Mouse (Mus musculus) adipocyte (in vitro differentiated cells): ENCODE measurements around the gene Majin.
A peak's percentile ranks its signal among the peaks of the same experiment; 100 is the strongest.

Experiments
- DNase-seq: peaks from one replicate; pipeline ENCODE4 v3.0.0-alpha.2; 2016; ENCODE audit warnings: low spot score

Gene Majin

DNA sequence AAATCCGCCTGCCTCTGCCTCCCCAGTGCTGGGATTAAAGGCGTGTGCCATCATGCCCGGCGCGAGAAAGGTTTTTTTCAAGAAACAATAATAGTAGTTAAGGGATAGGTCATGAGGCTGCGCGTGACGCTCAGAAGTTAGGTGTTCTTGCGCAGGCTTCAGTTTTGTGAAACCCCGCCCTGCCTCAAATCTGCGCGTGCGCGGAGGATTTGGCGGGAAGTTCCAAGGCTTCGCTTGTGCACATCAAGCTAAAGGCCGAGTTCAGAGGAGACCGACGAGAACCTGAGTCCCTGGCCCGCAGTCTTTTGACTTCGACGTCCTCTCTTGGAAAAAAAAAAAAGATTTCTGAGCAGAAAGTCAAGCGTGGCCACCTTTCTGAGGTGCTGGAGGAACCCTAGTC, at the start of gene Majin:
Gene Majin (plus strand): TSS at position 258 of the 400 bp plus-strand sequence.
- no peak for DNase-seq

GRCm38 (mm10) chr19:6136397-6136796, 47.8 kb upstream of the Majin start:
- no peak for DNase-seq

- no peak for DNase-seq
These were observed 44.5 kb upstream of the Majin start for GRCm38 (mm10) chr19:6139701-6140100.

- DNase-seq, result no peak
These were observed 43.9 kb upstream of the Majin start for GRCm38 (mm10) chr19:6140374-6140677.

DNA sequence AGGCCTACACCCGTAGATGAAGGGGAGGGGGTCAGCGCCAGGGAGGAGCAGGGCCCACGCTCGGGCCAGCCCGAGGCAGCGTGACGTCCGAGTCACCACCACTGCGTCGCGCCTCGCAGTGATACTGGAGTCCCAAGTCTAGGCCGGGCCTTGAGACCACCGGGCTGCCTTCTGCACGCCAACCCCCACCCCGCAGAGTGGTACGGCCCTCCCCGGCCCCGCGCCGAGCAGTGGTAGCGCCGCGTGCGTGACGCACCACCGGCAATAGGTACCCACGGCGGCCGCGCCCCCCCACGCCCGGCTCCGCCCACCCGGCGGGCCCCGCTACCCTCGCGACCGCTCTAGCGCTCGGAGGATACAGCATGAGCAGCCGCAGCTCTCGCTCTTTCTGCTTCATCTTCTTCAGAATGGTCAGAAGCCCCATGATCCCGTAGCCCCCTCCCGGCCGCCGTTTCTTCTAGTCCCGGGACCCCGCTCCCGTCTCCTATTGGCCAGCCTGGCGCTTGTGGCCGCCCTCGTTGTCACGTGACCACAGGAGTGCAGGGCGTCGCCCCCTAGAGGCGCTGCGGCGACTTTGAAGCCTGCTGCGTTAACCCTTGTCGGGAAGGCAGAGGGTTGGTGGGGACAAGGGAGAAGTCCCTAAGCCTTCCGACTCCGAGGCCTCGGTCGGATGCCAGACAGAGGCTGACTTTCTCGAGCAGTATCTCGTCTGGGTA, 43.4 kb upstream of the Majin start, which contains the start of gene Batf2:
Gene Batf2 (plus strand): TSS at position 306 of the 716 bp plus-strand sequence.
- DNase-seq, result peak; percentile 96

DNA sequence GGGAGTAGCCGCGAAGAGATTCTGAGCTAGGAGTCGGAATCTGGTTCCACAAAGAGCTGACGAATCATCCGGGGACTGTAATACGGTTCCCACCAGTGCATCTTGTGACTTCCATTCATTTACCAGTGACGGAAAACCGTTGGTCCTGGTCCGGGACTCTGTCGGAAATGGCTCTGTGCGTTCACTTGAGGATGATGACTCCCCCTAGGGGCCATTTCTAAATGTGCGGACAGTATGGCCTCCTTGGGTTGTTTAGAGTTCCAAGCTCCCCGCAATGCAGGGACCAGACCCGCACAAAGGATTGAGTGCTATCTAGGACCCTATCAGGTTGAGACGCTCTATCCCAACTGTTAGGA, 42.8 kb upstream of the Majin start, which contains the start of gene Arl2:
Gene Arl2 (minus strand): TSS at position 155 of the 356 bp plus-strand sequence.
- DNase-seq, result peak; percentile 93

GRCm38 (mm10) chr19:6144842-6145241, 39.3 kb upstream of the Majin start:
- no peak for DNase-seq

DNA sequence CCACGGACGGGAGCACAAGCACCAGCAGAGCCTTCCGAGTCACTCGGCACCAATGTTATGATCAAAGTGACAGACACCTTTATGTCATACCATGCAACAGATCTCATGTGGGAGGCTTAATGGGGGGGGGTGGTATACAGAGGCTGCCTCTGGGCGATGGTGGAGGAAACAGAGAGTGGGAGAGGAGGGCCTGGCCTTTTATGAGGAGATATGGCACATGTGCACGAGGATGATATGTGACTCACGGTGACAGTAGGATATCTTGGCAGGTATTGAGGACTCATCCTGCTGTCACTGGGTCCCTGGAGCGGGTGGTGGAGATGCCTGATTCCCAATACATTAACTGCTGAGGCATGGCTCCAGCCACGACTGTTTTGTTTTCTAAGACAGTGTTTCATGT, 29.0 kb upstream of the Majin start:
- DNase-seq, result no peak

DNA sequence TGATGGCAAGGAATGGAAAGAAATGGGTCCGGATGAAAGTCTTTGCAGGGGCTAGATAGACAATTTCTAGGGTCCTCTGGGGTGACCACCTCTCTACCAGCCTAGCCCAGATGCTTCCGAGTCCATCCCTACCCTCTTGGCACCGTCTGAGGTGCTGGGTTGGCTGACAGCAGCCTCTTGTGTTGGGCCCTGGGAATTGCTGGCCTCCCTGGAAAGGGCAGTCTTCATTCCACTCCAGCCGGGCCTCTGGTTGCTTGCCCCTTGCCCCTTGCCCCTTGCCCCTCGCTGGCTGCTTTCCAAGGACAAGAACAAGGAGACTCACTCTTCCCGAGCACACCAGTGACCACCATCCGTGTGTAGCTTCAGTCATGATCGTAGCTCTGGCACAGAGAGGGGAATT, 27.8 kb upstream of the Majin start:
- peak; percentile 47 for DNase-seq

GRCm38 (mm10) chr19:6157220-6157619, 27.0 kb upstream of the Majin start:
- no peak for DNase-seq

DNA sequence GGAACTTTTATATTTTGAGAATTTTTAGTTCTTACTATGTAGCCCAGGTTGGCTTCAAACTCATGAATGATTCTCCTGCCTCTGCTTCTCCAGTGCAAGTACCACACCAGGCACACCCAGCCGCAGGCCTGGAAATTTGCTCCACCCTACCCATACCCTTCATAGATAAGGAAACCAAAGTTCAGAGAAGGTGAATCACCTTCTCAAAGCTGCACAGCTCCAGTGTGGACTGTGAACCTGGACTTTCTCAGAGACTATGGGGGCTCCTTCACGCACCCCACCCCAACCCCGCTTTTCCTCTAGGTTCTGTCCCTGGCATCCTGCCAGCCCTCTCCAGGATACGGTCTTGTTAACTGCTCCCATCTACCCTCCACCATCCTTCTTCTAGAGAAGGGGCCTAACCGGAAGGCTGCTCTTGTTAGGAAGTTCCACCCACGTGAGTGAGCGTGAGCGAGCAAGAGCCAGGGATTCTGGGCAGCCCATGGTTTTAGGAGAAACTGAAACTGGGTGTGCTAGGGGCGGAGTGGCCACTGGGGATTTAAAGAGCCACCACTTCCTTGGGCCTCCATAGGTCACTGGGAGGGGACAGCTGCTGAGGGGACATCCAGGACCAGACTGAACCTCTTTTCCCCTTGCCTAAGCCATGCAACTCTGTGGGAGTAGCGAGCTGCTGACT, 20.2 kb upstream of the Majin start:
- DNase-seq, result no peak

- DNase-seq, result no peak
These were observed 17.4 kb upstream of the Majin start for GRCm38 (mm10) chr19:6166750-6167149.

GRCm38 (mm10) chr19:6171215-6171614, 13.0 kb upstream of the Majin start:
- DNase-seq, result no peak

DNA sequence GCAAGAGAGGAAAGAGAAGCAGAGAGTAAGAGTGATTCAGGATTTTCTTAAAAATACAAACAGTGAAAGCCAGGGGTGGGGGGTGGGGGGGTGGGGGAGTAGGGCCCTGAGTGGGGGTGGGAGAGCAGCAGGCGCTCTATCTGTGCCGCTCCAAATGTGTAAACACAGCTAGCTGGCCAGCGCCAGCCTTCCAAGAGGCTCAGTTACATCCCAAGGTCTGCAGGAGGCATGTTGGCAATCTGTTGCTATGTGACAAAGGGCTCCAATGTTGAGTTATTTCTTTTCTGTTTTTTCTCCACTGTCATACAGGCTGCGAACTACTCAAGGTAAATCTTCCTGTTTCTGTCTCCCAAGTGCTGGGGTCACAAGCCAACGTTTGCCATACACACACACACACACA, 9.4 kb upstream of the Majin start:
- DNase-seq, result peak; percentile 52

DNA sequence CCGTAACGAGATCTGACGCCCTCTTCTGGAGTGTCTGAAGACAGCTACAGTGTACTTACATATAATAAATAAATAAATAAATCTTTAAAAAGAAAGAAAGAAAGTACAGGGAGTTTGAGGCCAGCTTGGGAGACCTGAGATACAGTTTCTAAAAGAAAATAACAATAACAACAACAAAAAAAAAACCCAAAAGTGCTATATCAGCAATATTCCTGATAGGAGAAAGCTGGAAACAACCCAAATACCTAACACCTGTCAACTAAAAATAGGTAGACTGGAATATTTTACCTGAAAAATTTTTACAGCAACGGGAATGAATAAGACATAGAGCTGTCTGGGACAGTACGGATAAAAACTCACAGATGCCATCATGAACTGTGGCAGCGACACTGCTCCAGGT, 5.4 kb upstream of the Majin start:
- DNase-seq, result no peak

GRCm38 (mm10) chr19:6181629-6182028, 2.6 kb upstream of the Majin start:
- DNase-seq, result no peak

GRCm38 (mm10) chr19:6182534-6182933, 1.7 kb upstream of the Majin start:
- DNase-seq, result peak; percentile 34

DNA sequence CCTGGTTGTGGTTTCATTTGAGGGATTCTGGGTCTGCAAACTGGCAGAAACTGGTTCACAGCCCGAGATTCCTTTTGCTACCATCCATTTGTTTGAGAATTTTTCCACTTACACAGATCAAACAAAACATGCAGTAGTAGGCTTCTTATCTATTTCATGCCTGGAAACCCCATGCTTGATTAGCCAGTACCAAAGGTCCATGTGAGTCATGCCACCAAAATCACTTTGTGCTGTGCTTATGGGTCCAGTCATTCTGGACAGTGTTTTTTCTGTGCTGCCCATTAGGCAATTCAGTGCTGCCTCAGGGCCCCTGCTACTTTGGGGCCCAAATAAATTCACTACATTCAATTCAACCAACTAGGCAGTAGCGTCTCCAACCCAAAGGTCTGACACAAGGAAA, 20.1 kb downstream of the Majin start:
- DNase-seq, result no peak

DNA sequence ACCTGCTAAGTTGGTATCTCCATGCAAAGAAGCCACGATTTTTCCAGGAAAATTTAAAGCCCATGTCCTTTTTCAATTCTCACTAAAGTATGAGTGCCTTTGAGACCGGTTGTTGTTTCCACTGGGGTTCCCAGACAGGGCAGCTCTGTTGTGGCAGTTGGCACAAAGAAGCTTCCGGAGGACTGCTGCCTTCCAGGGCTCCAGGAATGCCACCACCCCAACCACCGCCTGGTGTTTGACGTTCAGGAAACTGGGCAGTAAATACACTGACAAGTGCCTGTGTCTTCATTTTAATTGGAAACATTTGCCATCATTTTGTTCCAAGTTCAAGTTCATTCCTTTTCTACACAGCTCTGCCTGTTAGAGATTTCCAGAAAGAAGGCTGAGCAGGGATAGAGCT, 22.5 kb downstream of the Majin start:
- no peak for DNase-seq

- no peak for DNase-seq
These were observed 32.0 kb downstream of the Majin start for GRCm38 (mm10) chr19:6216046-6216705.

DNA sequence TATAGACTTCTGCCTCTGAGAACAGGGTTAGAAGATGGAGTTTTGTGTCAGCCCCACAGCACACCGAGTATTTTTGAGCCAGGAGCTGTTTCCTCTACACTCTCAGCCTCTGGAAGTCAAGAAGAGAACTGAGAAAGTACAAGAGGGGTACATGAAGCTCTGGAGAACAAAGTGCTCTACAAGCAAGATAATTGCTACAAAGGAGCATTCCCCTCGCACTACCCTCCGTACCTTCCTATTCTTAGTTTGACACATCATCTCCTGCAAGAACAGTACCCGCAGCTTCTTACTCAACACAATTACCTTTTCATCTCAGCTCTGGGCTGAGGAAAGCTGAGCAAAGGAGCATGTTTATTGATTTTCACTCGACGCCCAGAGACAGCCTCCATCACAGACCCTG, 34.4 kb downstream of the Majin start:
- no peak for DNase-seq

DNA sequence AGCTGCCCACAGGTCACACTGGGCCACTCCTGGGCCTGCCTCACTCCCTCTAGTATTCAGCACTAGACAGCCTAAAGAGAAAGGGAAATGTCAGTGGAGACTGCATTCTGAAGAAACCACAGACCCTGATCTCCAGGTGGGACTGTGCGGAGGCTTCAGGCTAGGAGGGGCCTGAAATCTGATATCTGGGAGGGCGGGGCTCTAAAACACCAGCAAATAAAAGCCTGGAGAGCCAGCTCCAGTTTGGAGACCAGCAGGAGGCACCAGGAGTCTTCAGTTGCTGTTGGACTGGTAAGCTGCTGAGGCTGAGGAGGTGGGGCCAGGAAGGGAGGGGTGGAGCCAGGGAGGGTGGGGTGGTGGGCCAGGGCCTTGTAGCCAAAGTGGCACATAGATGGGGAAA, 41.9 kb downstream of the Majin start, which contains the start of gene Gpha2:
Gene Gpha2 (plus strand): TSS at position 246 of the 400 bp plus-strand sequence.
- DNase-seq, result no peak

DNA sequence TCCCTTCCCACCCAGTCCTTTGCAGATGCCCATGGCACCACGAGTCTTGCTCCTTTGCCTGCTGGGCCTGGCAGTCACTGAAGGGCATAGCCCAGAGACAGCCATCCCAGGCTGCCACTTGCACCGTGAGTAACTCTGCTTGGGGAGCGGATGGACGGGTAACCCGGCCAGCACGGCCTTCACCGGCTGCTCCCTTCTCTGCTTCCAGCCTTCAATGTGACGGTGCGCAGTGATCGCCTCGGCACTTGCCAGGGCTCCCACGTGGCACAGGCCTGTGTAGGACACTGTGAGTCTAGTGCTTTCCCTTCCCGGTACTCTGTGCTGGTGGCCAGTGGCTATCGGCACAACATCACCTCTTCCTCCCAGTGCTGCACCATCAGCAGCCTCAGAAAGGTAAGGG, 42.6 kb downstream of the Majin start:
- DNase-seq, result no peak
